Mouse (Mus musculus) urinary bladder, postnatal 10 days (tissue): ENCODE results near the gene Gde1.

ENCODE experiments used
- DNase-seq: peaks from one replicate; pipeline ENCODE4 v3.0.0; 2022; ENCODE audit warnings: low spot score

Gene Gde1

GRCm38 (mm10) chr7:118705101-118705961 is at the start of gene Gde1:
TSS of gene Gde1 (minus strand) at chr7:118705778.
- peak; percentile 69 for DNase-seq

GRCm38 (mm10) chr7:118751625-118752024 is 46.0 kb upstream of the Gde1 start:
- no peak for DNase-seq

DNA sequence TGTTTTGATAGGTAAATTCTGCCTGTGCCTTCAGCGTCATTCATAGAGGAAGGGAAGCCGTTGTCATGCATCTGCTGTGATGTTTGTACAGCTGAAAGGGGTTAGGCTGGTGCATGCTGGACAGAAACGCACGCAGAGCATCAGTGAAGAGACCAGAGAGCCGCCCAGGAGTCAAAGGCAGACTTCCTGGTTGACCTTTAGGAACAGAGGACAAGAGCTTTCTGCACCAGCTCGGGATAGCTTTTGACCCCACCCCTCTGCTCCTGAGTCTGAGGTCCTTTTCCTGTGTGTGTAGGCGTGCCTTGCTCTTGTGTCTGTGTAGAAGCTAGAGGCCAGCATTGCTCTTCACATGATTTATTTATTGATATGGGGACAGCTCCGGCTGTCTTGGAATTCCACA is 44.1 kb upstream of the Gde1 start:
- no peak for DNase-seq

DNA sequence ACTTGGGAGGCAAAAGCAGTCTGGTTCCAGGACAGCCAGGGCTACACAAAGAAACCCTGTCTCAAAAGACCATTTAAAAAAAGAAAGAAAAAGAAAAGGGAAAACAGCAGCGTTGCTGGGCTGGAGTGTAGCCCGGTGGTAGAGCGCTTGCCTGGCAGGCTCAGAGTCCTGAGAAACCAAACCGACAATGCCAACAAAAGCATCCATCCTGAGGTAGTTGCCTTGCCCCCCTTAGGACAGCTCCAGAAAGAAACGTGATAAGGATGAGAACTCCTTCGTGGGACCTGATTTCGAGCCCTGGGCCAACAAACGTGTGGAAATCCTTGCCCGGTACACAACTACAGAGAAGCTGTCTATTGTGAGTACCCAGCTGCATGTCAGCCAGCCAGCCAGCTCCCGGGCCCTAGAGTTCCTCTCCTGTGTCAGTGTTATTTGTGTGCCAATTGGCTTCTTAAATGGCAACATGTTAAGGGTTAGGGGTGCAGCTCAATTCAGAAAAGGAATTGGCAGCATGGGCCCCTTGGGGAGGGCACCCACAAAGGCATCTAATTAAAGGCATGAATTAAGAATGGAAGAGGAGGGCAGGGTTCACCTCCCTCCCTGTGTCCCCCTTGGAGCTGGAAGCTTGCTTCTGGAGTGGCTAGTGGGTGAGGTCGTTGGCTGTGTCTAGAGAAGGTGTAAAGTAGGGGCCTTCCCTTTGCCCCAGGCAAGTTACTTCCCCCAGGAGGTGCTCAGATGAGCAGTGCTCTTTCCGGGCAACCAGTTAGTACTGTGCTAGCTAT is 42.5 kb upstream of the Gde1 start:
- no peak for DNase-seq

DNA sequence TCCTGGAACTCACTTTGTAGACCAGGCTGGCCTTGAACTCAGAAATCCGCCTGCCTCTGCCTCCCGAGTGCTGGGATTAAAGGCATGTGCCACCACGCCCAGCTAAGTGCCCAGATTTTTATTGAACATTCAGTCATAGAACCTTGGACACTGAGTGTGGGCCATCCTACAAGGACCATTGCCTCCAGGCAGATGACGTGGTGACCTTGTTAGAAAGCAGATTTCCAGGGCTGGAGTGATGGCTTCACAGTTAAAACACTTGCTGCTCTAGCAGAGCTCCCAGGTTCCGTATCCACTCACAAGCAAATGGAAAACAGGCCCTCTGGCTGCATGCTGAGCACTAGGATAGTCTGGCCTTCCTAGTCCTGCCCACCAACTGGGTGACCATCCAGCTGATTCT is 39.2 kb upstream of the Gde1 start:
- DNase-seq: no peak

DNA sequence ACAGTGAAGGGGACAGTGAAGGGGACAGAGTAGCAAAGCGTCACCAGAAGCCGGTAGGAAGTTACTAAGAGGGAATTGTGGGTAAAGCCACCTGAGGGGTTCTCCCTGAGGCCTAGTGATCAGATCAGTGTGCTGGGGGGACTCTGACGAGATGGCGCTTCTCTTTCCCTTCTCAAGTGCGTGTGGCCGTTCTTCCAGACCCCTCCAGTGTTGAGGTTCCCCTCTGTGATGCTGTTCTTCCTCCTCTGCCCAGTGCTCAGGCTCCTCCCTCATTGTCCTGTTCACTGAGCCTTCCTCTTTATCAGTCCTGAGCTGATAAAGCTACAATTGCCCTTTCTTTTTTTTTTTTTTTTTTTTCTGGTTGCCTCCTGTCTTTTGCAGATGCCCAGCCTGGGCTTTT is 36.7 kb upstream of the Gde1 start:
- no peak for DNase-seq

- peak; percentile 94 for DNase-seq
Measured at GRCm38 (mm10) chr7:118740532-118741338, 35.2 kb upstream of the Gde1 start.

- no peak for DNase-seq
Measured at GRCm38 (mm10) chr7:118739975-118740531, 34.5 kb upstream of the Gde1 start, which contains the start of gene Vps35l. TSS of gene Vps35l (plus strand) at chr7:118740226.

DNA sequence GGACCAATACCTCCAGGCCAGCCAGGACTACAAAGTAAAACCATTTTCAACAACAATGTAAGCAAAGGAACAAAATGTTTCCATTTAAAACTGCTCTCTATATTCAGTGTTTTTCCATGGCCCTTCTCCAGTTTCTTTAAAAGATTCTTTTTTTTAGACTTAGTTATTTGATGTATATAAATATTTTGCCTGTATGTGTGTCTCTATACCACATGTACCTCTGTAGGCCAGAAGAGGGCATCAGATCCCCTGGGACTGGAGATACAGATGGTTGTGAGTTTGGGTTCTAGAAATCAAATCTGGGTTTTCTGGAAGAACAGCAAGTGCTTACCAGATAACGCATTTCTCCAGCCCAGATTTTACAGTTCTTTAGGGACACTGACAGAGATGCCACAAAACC is 33.2 kb upstream of the Gde1 start:
- no peak for DNase-seq

- no peak for DNase-seq
Measured at GRCm38 (mm10) chr7:118733225-118733624, 27.6 kb upstream of the Gde1 start.

GRCm38 (mm10) chr7:118731781-118732180 is 26.2 kb upstream of the Gde1 start:
- no peak for DNase-seq

DNA sequence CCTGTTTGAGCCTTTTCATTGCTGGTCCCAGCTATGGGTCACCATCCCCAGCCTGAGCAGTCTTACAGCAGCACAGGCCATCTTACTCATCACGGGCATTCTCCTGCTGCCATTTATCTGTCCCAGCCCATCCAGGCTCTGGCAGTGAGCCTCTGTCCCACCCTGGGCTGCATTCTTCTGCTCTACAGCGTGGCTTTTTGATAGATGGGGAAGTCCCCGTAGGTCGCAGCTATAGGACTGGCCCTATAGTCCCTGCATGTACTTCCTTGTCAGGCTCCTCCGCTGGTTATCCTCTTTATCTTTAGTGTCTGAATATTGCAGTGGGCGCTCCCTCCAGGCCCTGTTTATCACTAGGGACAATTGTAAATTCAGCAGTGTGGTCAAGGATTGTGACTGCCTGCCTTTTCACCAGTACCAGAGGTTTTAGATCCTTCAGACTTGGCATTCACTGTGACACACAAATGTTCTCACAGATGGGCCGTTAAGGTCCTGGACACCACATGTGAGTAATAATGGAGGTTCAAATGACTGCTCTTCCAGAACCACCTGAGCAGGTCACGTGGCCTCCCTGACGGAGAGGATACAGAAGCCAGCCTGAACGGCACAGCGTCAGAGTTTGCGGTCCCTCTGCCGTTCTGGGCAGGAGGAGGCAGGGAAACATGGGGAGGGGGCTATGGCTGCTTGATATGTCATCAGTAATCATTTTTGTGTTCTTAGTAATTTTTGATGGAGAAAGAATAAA is 23.4 kb upstream of the Gde1 start:
- no peak for DNase-seq

GRCm38 (mm10) chr7:118725459-118725858 is 19.9 kb upstream of the Gde1 start:
- DNase-seq: no peak

GRCm38 (mm10) chr7:118723927-118724326 is 18.3 kb upstream of the Gde1 start:
- DNase-seq: no peak

DNA sequence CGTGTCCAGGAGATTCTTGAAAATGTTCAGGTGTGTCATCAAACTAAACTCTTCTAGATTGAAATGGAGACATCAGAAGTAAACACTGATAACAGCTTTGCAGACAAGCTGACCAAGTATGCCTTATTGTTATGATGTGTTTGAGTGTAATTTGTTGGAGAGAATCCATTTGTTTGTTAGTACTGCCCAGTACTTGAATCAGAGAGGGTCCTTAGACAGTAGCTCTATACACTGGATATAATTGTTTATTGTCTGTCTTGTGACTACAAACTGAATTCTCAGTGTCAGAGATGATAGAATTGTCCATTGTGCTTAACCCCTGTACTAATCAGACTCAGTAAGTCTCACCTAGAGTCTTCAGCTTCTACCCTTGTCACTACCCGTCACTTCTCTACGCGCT is 12.5 kb upstream of the Gde1 start:
- no peak for DNase-seq

DNA sequence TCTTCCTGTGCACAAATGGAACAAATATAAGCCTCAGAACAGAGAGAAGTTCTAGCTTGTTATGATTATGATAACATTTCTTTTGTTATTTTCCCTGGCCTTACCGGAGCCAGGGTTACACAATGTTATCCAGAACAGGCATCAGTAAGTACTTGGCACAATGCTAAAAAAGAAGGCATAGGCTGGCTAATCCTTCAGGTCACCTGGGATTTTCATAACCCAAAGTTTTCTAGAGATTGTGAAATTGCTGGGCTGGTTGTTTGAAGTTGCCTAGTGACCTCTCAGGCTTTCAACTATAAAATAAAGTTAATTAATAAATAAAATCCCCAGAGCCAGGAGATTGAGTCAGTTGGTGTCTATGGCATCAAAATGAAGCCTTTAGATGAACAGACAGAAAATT is 9.3 kb upstream of the Gde1 start:
- no peak for DNase-seq

DNA sequence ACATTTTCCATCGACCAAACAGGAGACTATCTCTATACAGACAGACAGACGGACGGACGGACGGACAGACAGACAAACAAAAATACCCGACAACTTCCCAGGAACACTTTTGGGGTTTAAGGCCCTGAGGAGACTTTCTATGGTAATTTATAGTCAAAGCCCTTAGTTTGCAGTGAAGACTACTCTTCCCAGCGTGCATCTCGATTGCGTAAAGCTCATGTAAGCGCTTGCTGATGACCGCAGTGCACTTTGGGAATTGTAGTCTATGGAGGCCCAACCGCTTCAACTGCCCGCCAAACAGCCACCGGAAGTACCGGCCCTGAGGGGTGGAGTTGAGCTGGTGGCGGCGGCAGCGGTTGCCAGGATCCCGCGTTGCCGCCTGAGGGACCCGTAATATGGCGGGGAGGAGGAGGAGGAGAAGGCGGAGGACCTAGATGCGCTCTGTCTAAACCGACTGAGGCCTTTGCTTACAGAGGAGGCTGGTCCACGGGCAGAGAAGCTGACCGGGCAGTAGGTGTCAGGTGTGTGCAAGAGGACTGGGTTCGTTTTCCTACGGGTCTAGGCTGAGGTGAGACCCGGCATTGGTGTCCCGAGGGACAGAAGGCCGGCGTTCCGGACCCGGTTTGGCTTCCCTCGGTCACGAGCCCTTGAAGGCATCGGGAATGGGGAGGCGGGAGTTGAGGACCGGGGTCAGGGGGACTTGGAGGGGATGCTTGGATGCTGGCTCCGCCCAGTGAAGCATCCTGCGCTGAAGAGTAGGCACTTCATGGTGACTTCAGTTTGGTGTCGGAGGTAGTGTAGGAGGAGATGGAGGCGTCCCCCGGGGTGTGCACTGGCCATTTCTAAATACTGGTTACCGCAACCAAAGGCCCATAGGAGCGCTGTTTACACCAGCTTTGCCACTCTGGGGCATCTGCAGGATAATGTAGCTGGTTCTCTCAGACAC is 6.9 kb upstream of the Gde1 start, which contains the start of gene Ccp110:
Gene Ccp110, plus strand, starts transcription at position 325 of the 946 bp plus-strand sequence.
- DNase-seq: peak; percentile 71

GRCm38 (mm10) chr7:118710776-118711175 is 5.2 kb upstream of the Gde1 start:
- DNase-seq: no peak

GRCm38 (mm10) chr7:118708002-118708401 is 2.4 kb upstream of the Gde1 start:
- DNase-seq: no peak

DNA sequence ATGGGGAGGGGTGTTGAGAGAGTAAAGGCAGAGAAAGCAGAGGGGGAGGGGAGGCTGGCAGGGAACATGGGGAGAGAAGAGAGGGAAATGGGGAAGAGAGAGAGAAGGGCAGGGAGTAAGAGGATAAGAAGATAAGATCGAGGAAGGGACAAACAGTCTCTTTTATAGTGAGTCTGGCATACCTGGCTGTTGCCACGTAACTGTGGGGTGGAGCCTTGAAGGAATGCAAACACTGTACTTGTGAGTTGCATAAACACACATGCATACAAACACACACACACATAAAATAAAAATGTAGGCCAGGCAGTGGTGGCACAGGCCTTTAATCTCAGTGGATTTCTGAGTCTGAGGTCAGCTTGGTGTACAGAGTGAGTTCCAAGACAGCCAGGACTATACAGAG is 1.6 kb upstream of the Gde1 start:
- no peak for DNase-seq
